In genomic region chr9:22056303-22056910, GRCm38 (mm10) we compare ENCODE assay signal across 19 mouse cellular contexts. TPM values are rescaled to one million over a fixed set of nuclear protein-coding genes. Genes with fewer than 3 reads are reported as not detected.
"Had no signal": no experiment of that assay in that cellular context is flagged by ENCODE, and none has a peak within 500 bp of the region (broad histone marks: within the 10 kb centered on the region; RNA-seq: fewer than 3 reads in every experiment).

No protein-coding gene starts in this region.

- H3K9me3 ChIP-seq: intestine, embryonic 15.5 days; limb, embryonic 10.5 days; liver, embryonic 12.5 days; midbrain, embryonic 13.5 days; neural tube, embryonic 15.5 days had no signal

- H3K9ac ChIP-seq: intestine, embryonic 15.5 days; liver, embryonic 12.5 days; midbrain, embryonic 13.5 days; neural tube, embryonic 15.5 days had no signal

- ATAC-seq: intestine, embryonic 15.5 days; liver, embryonic 12.5 days; lung, postnatal 0 days; midbrain, embryonic 13.5 days had no signal

- DNase-seq: lung, postnatal 36 days; right cerebral cortex, adult 18-20 months; right cerebral cortex, postnatal 4 days; spleen, adult 18-20 months; thymus, adult 18-20 months; thymus, postnatal 14 days had no signal

- H3K27me3 ChIP-seq: neural tube, embryonic 15.5 days had no signal

- H3K4me2 ChIP-seq: intestine, embryonic 15.5 days; liver, embryonic 12.5 days; midbrain, embryonic 13.5 days; neural tube, embryonic 15.5 days had no signal

- H3K27ac ChIP-seq: intestine, embryonic 15.5 days; left cerebral cortex, adult 2 months; limb, embryonic 10.5 days; liver, embryonic 12.5 days; midbrain, embryonic 13.5 days; neural tube, embryonic 15.5 days had no signal

- H3K4me3 ChIP-seq: intestine, embryonic 15.5 days; left cerebral cortex, adult 2 months; limb, embryonic 10.5 days; liver, embryonic 12.5 days; midbrain, embryonic 13.5 days; myocyte; neural tube, embryonic 15.5 days had no signal

RNA-seq across cellular contexts. Expression of gene Elavl3, which starts 4.6 kb away (rescaled TPM):
- total RNA-seq: megakaryocyte progenitor cell, adult 5-6 weeks had no signal

RNA-seq across cellular contexts. Expression of gene Gm49318, which starts 14.7 kb away (rescaled TPM):
- total RNA-seq: megakaryocyte progenitor cell, adult 5-6 weeks had no signal
- polyA plus RNA-seq: intestine, embryonic 15.5 days; limb, embryonic 10.5 days; limb, embryonic 14.5 days; liver, embryonic 12.5 days; liver, embryonic 16.5 days; lung, postnatal 0 days; midbrain, embryonic 13.5 days; myocyte; neural tube, embryonic 11.5 days; neural tube, embryonic 15.5 days; stomach, embryonic 14.5 days had no signal

RNA-seq across cellular contexts. Expression of gene Cnn1, which starts 42.6 kb away (rescaled TPM):
- total RNA-seq: megakaryocyte progenitor cell, adult 5-6 weeks had no signal
